Mouse (Mus musculus) naive thymus-derived CD4-positive, alpha-beta T cell, adult 2 months (primary cell): ENCODE data around the gene Akap2.
"Not testable (repeated sequence)": the region's sequence is repeated elsewhere in the genome, so short reads cannot be mapped to it uniquely, and the experiment has no call there.

Experiments
- DNase-seq: peaks from one replicate; pipeline ENCODE4 v3.0.0-alpha.2; 2011; ENCODE audit warnings: low read depth

Akap2 gene

GRCm38 (mm10) chr4:57879137-57879536, 161.7 kb downstream of the Akap2 start:
- no peak for DNase-seq

- DNase-seq, result peak; percentile 88
These were observed 162.4 kb downstream of the Akap2 start for GRCm38 (mm10) chr4:57879804-57880357.

- DNase-seq, result peak; percentile 30
These were observed 166.3 kb downstream of the Akap2 start for GRCm38 (mm10) chr4:57883520-57884421.

GRCm38 (mm10) chr4:57884511-57884910, 167.1 kb downstream of the Akap2 start:
- no peak for DNase-seq

- no peak for DNase-seq
These were observed 167.7 kb downstream of the Akap2 start for GRCm38 (mm10) chr4:57885186-57885585.

- peak; percentile 54 for DNase-seq
These were observed 168.8 kb downstream of the Akap2 start for GRCm38 (mm10) chr4:57886066-57886887.

- DNase-seq, result no peak
These were observed 169.4 kb downstream of the Akap2 start for GRCm38 (mm10) chr4:57886888-57887230.

- no peak for DNase-seq
These were observed 170.8 kb downstream of the Akap2 start for GRCm38 (mm10) chr4:57888246-57888645.

GRCm38 (mm10) chr4:57888978-57889377, 171.5 kb downstream of the Akap2 start:
- DNase-seq, result not testable (repeated sequence)

GRCm38 (mm10) chr4:57889773-57890172, 172.3 kb downstream of the Akap2 start:
- no peak for DNase-seq

GRCm38 (mm10) chr4:57892001-57892586, 174.6 kb downstream of the Akap2 start:
- DNase-seq, result no peak

- no peak for DNase-seq
These were observed 177.7 kb downstream of the Akap2 start for GRCm38 (mm10) chr4:57895140-57895539.

GRCm38 (mm10) chr4:57895902-57896301, 178.4 kb downstream of the Akap2 start:
- DNase-seq, result no peak

GRCm38 (mm10) chr4:57896631-57897030, 179.2 kb downstream of the Akap2 start:
- peak; percentile 73 for DNase-seq

- DNase-seq, result peak; percentile 72
These were observed 183.8 kb downstream of the Akap2 start for GRCm38 (mm10) chr4:57901210-57901609.

- no peak for DNase-seq
These were observed 185.2 kb downstream of the Akap2 start for GRCm38 (mm10) chr4:57902619-57903018.

- DNase-seq, result peak; percentile 83
These were observed 186.8 kb downstream of the Akap2 start for GRCm38 (mm10) chr4:57904211-57904610.

GRCm38 (mm10) chr4:57904638-57905037, 187.2 kb downstream of the Akap2 start:
- no peak for DNase-seq

- no peak for DNase-seq
These were observed 189.3 kb downstream of the Akap2 start for GRCm38 (mm10) chr4:57906708-57907107.

- no peak for DNase-seq
These were observed 191.4 kb downstream of the Akap2 start for GRCm38 (mm10) chr4:57908860-57909259.

- DNase-seq, result no peak
These were observed 195.6 kb downstream of the Akap2 start for GRCm38 (mm10) chr4:57913021-57913420.
